ENCODE assay signal across 8 mouse cellular contexts in the genomic region with DNA sequence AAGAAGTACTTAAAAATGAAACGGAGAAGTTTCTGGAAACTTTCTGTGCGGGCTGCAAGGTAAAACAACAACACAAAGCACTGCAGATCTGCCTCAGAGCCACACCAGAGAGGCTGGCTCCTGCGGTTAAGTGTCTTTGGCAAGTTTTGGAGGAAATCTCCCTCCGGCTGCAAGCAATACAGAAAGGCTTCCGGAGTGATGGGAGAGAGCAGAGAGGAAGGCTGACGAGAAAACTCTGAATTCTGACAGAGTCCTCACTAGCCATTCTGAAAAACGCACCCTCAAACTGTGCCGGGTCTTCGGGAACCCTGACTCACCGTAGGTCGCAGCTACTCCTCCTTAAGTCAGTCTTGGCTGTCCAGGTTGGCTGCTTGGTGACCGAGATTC. TPM values are rescaled to one million over a fixed set of nuclear protein-coding genes. Genes with fewer than 3 reads are reported as not detected.
DNase-seq lines count a peak whose midpoint lies in the region; ATAC-seq and TF ChIP-seq lines count a peak whose summit lies in the region.

No protein-coding gene starts in this region.

- TF ChIP-seq CTCF in hindbrain, postnatal 0 days (IDR thresholded peaks at IDR 0.05; ENCODE audit: low read depth), result no peak

- no peaks in the 10 kb centered on the region for H3K9me3 ChIP-seq in hindbrain, postnatal 0 days (ENCODE audit: low read length)
- H3K9me3 ChIP-seq in stomach, embryonic 14.5 days (ENCODE audit: control insufficient read depth, low read depth, low read length), result no peaks in the 10 kb centered on the region

- WGBS in hindbrain, postnatal 0 days, result 3% methylated on average over 12 of the region's 12 CpGs
- WGBS in stomach, embryonic 14.5 days, result 1% methylated on average over 12 of the region's 12 CpGs

- H3K4me3 ChIP-seq in hindbrain, postnatal 0 days (ENCODE audit: low read length), result peak overlapping the region; percentile 41
- H3K4me3 ChIP-seq in stomach, embryonic 14.5 days (ENCODE audit: low read depth, low read length), result peak overlapping the region; percentile 37

- H3K27me3 ChIP-seq in hindbrain, postnatal 0 days (ENCODE audit: insufficient read depth, low read length), result no peaks in the 10 kb centered on the region
- H3K27me3 ChIP-seq in stomach, embryonic 14.5 days (ENCODE audit: control insufficient read depth, insufficient read depth, low read length), result no peaks in the 10 kb centered on the region

- peak overlapping the region; percentile 86 for H3K4me2 ChIP-seq in hindbrain, postnatal 0 days (ENCODE audit: low read depth, low read length)
- H3K4me2 ChIP-seq in stomach, embryonic 14.5 days (replicated peaks; ENCODE audit: low read depth, low read length), result peak overlapping the region; percentile 95

- DNase-seq in embryo, embryonic 11 days, result peak; percentile 34
- DNase-seq in embryo, embryonic 9.5 days (ENCODE audit: extremely low spot score), result no peak
- peak; percentile 67 for DNase-seq in CD4-positive, CD25-positive, alpha-beta regulatory T cell, adult 2 months (ENCODE audit: low read depth, low spot score)
- DNase-seq in hindbrain, postnatal 0 days (ENCODE audit: low spot score), result no peak
- peak; percentile 32 for DNase-seq in lung, postnatal 25 days (ENCODE audit: low spot score)
- no peak for DNase-seq in right cerebral cortex, postnatal 10 days (ENCODE audit: low spot score in 2 of 2)

- no peak overlapping the region for H3K27ac ChIP-seq in hindbrain, postnatal 0 days
- H3K27ac ChIP-seq in stomach, embryonic 14.5 days (ENCODE audit: low read length), result no peak overlapping the region; the same call in 1 of the 2 replicates

- ATAC-seq in erythroblast, adult 5-6 weeks (replicated peaks; ENCODE audit: low FRiP score, poor library complexity, severe bottlenecking), result peak; percentile 40; the same call in 1 of the 2 replicates
- ATAC-seq in hindbrain, postnatal 0 days, result no peak
- no peak for ATAC-seq in stomach, embryonic 14.5 days (ENCODE audit: insufficient number of reproducible peaks, insufficient read depth, low FRiP score, low read depth)

- no peaks in the 10 kb centered on the region for H3K36me3 ChIP-seq in hindbrain, postnatal 0 days (ENCODE audit: insufficient read depth, low read length)
- H3K36me3 ChIP-seq in stomach, embryonic 14.5 days (ENCODE audit: control insufficient read depth, insufficient read depth, low read length), result no peaks in the 10 kb centered on the region

- H3K9ac ChIP-seq in hindbrain, postnatal 0 days (replicated peaks; ENCODE audit: low read length), result peak overlapping the region; percentile 44
- H3K9ac ChIP-seq in stomach, embryonic 14.5 days (replicated peaks; ENCODE audit: low read depth, low read length), result peak overlapping the region; percentile 32

- peaks cover 7% of the 10 kb centered on the region; the same call in 1 of the 2 replicates for H3K4me1 ChIP-seq in hindbrain, postnatal 0 days (ENCODE audit: insufficient read depth, low read length)
- no peaks in the 10 kb centered on the region for H3K4me1 ChIP-seq in stomach, embryonic 14.5 days (ENCODE audit: control insufficient read depth, insufficient read depth, low read length)

RNA-seq across cellular contexts. Expression of a gene that starts 8.7 kb away (rescaled TPM):
- total RNA-seq in erythroblast, adult 5-6 weeks (2015; ENCODE audit: low replicate concordance), result 67.2 and 84.4 TPM in 2 replicates
- total RNA-seq in erythroblast, adult 5-6 weeks (2017; ENCODE audit: low replicate concordance), result 93.8 and 132 TPM in 2 replicates
- 88.6 and 103 TPM in 2 replicates for total RNA-seq in hindbrain, postnatal 0 days (2014; rRNA removed)
- polyA plus RNA-seq in hindbrain, postnatal 0 days (2015; fragmentation: Nextera tagmentation; extraction: Ambion mirVana), result 10.3 and 10.6 TPM in 2 replicates
- 36.2 and 38.0 TPM in 2 replicates for polyA plus RNA-seq in stomach, embryonic 14.5 days (2014; fragmentation: Nextera tagmentation; extraction: Ambion mirVana)

Comparison
In these comparisons a context has a peak if more than half of its experiments do, and no peak if none do; other contexts are left out.
1. DNase-seq: peak in embryo, embryonic 11 days (single experiment), CD4-positive, CD25-positive, alpha-beta regulatory T cell, adult 2 months (single experiment) and lung, postnatal 25 days (single experiment); none in embryo, embryonic 9.5 days (single experiment), hindbrain, postnatal 0 days (single experiment) and right cerebral cortex, postnatal 10 days (0 of 2).